Mouse (Mus musculus): Measurements from ENCODE around the gene Gm49711. TPM values are rescaled to one million over a fixed set of nuclear protein-coding genes. Genes with fewer than 3 reads are reported as not detected.
"Not testable (repeated sequence)": the region's sequence is repeated elsewhere in the genome, so short reads cannot be mapped to it uniquely, and the experiment has no call there.

Gm49711 gene
- polyA plus RNA-seq, 1 experiment from 2014 or later: 0.86 TPM

DNA sequence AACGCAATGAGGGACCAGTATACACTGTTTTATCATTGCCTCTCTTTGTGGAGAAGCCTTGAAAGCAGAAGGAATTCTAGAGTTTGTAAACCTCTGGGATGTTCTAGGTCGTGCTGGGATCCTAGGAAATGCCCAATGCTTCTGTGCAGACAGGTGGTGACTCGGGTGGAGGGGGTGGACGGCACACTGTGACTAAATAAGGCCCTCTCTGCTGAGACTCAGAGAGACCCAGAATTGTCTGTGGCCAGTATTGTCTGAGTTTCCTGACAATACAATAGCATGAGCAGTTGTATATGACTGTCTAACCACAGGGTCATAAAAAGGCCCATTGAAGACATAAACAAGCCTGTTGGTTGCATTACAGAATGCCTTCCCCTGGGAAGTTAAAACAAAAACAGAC lies 105.4 kb downstream of the Gm49711 start:
- Histone ChIP-seq H3K4me3 (no peak overlapping the region), H3K27me3 (no peaks in the 10 kb centered on the region), H3K9ac (no peak overlapping the region), H3K4me1 (replicated peaks) (peaks cover 11% of the 10 kb centered on the region), H3K27ac (no peak overlapping the region), H3K36me3 (no peaks in the 10 kb centered on the region), H3K4me2 (no peak overlapping the region), H3K9me3 (no peaks in the 10 kb centered on the region)
- 68% methylated on average over 4 of the region's 4 CpGs for WGBS
- ATAC-seq (ENCODE audit: low FRiP score): no peak

DNA sequence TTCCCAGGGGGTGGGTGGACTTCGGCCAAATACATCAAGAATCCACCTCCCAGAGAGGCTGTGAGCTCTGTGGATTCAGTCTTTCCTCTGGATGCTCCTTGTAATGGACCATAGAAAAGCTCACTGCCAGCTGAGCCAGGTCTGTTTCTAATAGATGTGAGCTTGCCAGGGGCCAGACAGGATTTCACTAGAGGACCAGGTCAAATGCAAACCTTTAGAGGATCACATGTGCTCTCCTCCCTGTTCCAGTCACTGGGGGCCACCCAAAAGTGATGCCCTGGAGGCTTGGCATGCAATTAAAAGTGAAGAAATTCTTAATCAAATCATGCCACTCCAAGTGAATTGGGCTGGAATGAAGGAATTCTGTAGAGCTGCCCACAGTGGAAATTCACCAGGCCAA lies 117.9 kb downstream of the Gm49711 start:
- H3K4me3 ChIP-seq: no peak overlapping the region
- H3K27ac ChIP-seq: no peak overlapping the region
- no peak for ATAC-seq (ENCODE audit: low FRiP score)
- no peak overlapping the region for H3K9ac ChIP-seq
- no peaks in the 10 kb centered on the region for H3K4me1 ChIP-seq (replicated peaks)
- no peaks in the 10 kb centered on the region for H3K36me3 ChIP-seq
- 61% methylated on average over 1 of the region's 1 CpGs for WGBS
- H3K4me2 ChIP-seq: no peak overlapping the region
- H3K27me3 ChIP-seq: no peaks in the 10 kb centered on the region
- no peaks in the 10 kb centered on the region for H3K9me3 ChIP-seq

GRCm38 (mm10) chr16:92177718-92178117 lies 119.6 kb downstream of the Gm49711 start:
- no peak for ATAC-seq (ENCODE audit: low FRiP score)
- Histone ChIP-seq H3K36me3 (no peaks in the 10 kb centered on the region), H3K4me2 (no peak overlapping the region), H3K4me1 (replicated peaks) (no peaks in the 10 kb centered on the region), H3K4me3 (no peak overlapping the region), H3K27me3 (no peaks in the 10 kb centered on the region), H3K9me3 (no peaks in the 10 kb centered on the region), H3K27ac (no peak overlapping the region), H3K9ac (no peak overlapping the region)
- WGBS: 89% methylated on average over 1 of the region's 1 CpGs

GRCm38 (mm10) chr16:92179306-92179705 lies 121.2 kb downstream of the Gm49711 start:
- Histone ChIP-seq H3K4me1 (replicated peaks) (no peaks in the 10 kb centered on the region), H3K4me2 (no peak overlapping the region), H3K36me3 (no peaks in the 10 kb centered on the region), H3K9me3 (no peaks in the 10 kb centered on the region), H3K27ac (no peak overlapping the region), H3K4me3 (no peak overlapping the region), H3K27me3 (no peaks in the 10 kb centered on the region), H3K9ac (no peak overlapping the region)
- WGBS: 70% methylated on average over 8 of the region's 8 CpGs
- no peak for ATAC-seq (ENCODE audit: low FRiP score)

DNA sequence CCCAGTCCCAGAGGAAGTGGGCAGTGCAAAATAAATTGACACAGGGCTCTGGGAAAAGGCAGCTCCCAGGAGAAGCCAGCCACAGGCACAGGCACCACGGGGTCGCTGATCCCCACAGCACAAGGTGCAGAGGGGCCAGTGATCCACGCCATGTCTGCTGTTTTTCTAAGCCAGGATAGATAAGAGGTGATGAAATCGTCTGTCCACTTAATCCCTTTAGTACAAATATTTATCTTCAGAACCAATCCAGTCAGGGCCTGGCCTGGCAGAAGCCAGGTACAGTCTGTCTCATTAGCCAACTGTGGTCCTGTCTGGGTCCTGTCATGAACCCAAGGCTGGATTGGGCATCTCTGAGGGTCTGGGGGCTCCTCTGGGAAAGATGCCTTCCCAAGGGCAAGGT lies 125.4 kb downstream of the Gm49711 start:
- Histone ChIP-seq H3K9ac (no peak overlapping the region), H3K9me3 (no peaks in the 10 kb centered on the region), H3K4me2 (no peak overlapping the region), H3K36me3 (no peaks in the 10 kb centered on the region), H3K27ac (no peak overlapping the region), H3K4me3 (no peak overlapping the region), H3K27me3 (no peaks in the 10 kb centered on the region), H3K4me1 (replicated peaks) (no peaks in the 10 kb centered on the region)
- no peak for ATAC-seq (ENCODE audit: low FRiP score)
- 73% methylated on average over 4 of the region's 4 CpGs for WGBS

DNA sequence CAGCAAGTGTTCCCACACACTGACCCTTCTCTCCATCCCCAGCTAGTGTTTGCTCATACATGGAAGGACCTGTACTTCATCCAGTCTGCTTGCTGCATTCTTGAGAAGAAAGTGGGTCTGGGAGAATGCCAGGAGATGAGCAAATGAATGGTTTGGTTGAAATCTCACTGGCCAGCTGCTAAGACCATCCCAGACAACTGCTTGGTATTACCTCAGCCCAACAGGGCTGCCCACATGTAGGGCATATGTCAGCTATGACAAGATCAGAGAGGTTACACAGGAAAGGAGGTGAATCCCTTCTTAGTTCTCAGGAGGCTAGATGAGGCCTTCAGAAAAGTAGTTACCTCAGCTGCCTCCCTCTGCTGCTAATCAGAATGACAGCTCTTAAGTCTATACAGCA lies 132.5 kb downstream of the Gm49711 start:
- ATAC-seq (ENCODE audit: low FRiP score): no peak
- Histone ChIP-seq H3K36me3 (no peaks in the 10 kb centered on the region), H3K27ac (no peak overlapping the region), H3K4me1 (replicated peaks) (no peaks in the 10 kb centered on the region), H3K4me3 (no peak overlapping the region), H3K4me2 (no peak overlapping the region), H3K27me3 (no peaks in the 10 kb centered on the region), H3K9ac (no peak overlapping the region), H3K9me3 (peaks cover 3% of the 10 kb centered on the region; the same call in 1 of the 2 replicates)

DNA sequence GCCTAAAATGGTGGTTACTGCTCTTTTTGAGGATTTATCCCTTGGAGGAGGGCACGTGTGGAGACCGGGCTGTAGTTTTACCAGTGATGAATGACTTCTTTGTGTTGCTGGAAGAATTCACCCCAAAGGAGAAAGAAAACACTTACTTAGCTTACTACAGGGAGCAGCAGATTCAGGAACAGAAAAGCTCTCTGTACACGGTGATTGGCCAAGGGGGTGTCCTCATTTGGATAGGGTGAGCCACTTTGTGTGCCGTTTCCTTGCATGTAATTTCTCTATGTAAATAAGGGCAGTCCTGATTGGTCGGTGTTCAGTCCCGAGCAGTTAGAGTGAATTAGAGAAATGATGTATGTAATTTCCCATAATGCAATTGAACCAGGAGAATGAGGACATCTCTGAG lies 137.0 kb downstream of the Gm49711 start:
- 0 out of 2 replicates have a peak, but pooled peaks cover 8% of the 10 kb centered on the region for H3K4me1 ChIP-seq (replicated peaks)
- no peaks in the 10 kb centered on the region for H3K36me3 ChIP-seq
- no peak overlapping the region for H3K27ac ChIP-seq
- H3K9me3 ChIP-seq: peaks cover 3% of the 10 kb centered on the region; the same call in 1 of the 2 replicates
- H3K4me3 ChIP-seq: no peak overlapping the region
- 70% methylated on average over 6 of the region's 6 CpGs for WGBS
- H3K4me2 ChIP-seq: no peak overlapping the region
- H3K27me3 ChIP-seq: no peaks in the 10 kb centered on the region
- H3K9ac ChIP-seq: no peak overlapping the region
- no peak for ATAC-seq (ENCODE audit: low FRiP score)

- H3K9ac ChIP-seq: no peak overlapping the region
- 0 out of 2 replicates have a peak, but pooled peaks cover 8% of the 10 kb centered on the region for H3K4me1 ChIP-seq (replicated peaks)
- ATAC-seq (ENCODE audit: low FRiP score): no peak
- H3K27ac ChIP-seq: no peak overlapping the region
- H3K4me2 ChIP-seq: no peak overlapping the region
- H3K9me3 ChIP-seq: peaks cover 3% of the 10 kb centered on the region; the same call in 1 of the 2 replicates
- H3K27me3 ChIP-seq: no peaks in the 10 kb centered on the region
- 65% methylated on average over 8 of the region's 8 CpGs for whole genome bisulfite sequencing
- H3K4me3 ChIP-seq: no peak overlapping the region
- no peaks in the 10 kb centered on the region for H3K36me3 ChIP-seq
Observed at GRCm38 (mm10) chr16:92196741-92197331, 138.7 kb downstream of the Gm49711 start.

- Histone ChIP-seq H3K27ac (0 out of 2 replicates have a peak overlapping the region, but pooled peaks have one; percentile 53), H3K4me3 (no peak overlapping the region), H3K36me3 (no peaks in the 10 kb centered on the region), H3K4me1 (replicated peaks) (0 out of 2 replicates have a peak, but pooled peaks cover 14% of the 10 kb centered on the region), H3K27me3 (no peaks in the 10 kb centered on the region), H3K9me3 (no peaks in the 10 kb centered on the region), H3K9ac (no peak overlapping the region), H3K4me2 (no peak overlapping the region)
- peak; percentile 82 for ATAC-seq (ENCODE audit: low FRiP score)
- WGBS: 39% methylated on average over 7 of the region's 7 CpGs
Observed at GRCm38 (mm10) chr16:92200615-92201014, 142.5 kb downstream of the Gm49711 start.

DNA sequence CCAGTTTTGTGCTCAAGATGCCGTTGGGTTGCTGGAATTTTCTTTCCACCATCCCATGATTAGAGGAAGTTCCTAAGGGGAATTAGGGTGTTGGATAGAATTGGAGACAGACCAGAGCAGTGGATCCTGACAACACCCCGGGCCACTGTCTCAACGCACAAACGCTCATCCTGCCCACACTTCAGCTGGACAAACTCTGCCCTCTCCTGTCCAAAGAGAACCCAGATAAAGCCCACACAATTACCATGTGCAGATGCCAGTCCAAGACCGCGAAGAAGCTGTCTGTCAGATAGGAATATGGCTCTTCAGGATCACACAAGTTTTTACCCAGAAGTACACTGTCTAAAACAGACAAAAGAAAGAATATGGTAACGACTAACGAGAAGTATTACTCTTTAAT lies 145.5 kb downstream of the Gm49711 start:
- 0 out of 2 replicates have a peak, but pooled peaks cover 7% of the 10 kb centered on the region for H3K4me1 ChIP-seq (replicated peaks)
- 83% methylated on average over 8 of the region's 8 CpGs for WGBS
- H3K36me3 ChIP-seq: no peaks in the 10 kb centered on the region
- no peak overlapping the region for H3K27ac ChIP-seq
- no peaks in the 10 kb centered on the region for H3K27me3 ChIP-seq
- ATAC-seq (ENCODE audit: low FRiP score): no peak
- no peaks in the 10 kb centered on the region for H3K9me3 ChIP-seq
- no peak overlapping the region for H3K4me2 ChIP-seq
- H3K4me3 ChIP-seq: no peak overlapping the region
- H3K9ac ChIP-seq: no peak overlapping the region

DNA sequence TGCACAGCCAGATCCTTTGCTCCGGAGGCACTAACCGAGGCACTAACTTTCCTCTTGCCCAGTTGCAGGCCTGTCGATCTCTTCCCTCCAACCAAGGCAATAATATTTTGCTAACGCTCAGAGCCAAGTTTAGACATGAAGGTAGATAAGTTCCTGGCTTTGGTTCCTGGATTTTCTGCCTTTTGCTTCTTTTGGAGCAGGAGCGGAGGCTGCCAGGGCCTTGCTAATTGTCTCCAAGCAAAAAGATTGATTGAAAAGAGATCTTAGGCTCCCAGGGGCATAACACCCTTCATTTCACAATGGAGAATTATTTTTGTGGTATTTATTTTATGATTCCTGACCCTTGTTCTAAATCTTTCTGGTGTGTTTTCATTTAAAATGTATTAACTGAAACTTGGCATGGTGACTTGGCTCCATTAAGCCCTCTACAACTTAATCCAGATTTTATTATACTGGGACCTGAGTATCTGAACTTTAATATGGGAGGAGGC lies 151.2 kb downstream of the Gm49711 start:
- Histone ChIP-seq H3K36me3 (no peaks in the 10 kb centered on the region), H3K27me3 (no peaks in the 10 kb centered on the region), H3K9me3 (no peaks in the 10 kb centered on the region), H3K4me1 (replicated peaks) (0 out of 2 replicates have a peak, but pooled peaks cover 7% of the 10 kb centered on the region), H3K27ac (no peak overlapping the region), H3K9ac (no peak overlapping the region), H3K4me3 (no peak overlapping the region), H3K4me2 (no peak overlapping the region)
- no peak for ATAC-seq (ENCODE audit: low FRiP score)
- 88% methylated on average over 5 of the region's 5 CpGs for WGBS

GRCm38 (mm10) chr16:92210316-92210715 lies 152.2 kb downstream of the Gm49711 start:
- 78% methylated on average over 5 of the region's 5 CpGs for WGBS
- not testable (repeated sequence) for H3K4me2 ChIP-seq; H3K4me3 ChIP-seq; H3K27me3 ChIP-seq; H3K36me3 ChIP-seq; H3K9me3 ChIP-seq; H3K9ac ChIP-seq; H3K4me1 ChIP-seq (replicated peaks); H3K27ac ChIP-seq; ATAC-seq (ENCODE audit: low FRiP score)

DNA sequence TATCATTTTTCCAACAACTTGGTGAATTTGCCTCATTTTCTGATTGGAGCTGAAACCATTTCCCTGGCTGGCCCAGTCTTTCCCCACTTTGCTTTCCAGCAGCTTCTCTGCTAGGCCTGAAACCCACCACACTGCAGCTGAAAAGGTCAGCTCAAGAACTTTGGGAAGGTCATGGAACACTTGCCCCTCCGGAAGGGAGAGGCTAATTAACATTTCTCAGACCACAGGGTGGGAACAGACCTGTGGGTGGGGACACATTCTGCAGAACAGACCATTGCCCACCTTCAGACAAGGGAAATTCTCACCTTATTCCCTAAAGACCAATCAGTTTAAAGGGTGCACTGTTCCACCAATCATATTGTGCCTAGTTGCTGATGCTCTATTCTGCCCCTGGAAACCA lies 155.8 kb downstream of the Gm49711 start:
- H3K27ac ChIP-seq; ATAC-seq (ENCODE audit: low FRiP score); H3K4me1 ChIP-seq (replicated peaks); H3K36me3 ChIP-seq; H3K4me2 ChIP-seq; H3K27me3 ChIP-seq; H3K4me3 ChIP-seq; H3K9me3 ChIP-seq; H3K9ac ChIP-seq: not testable (repeated sequence)
- WGBS: 48% methylated on average over 1 of the region's 1 CpGs
